Mouse (Mus musculus): ENCODE data around the gene Bmf.

- no peak for TF ChIP-seq CTCF (IDR thresholded peaks at IDR 0.05; ENCODE audit: extremely low read depth, insufficient read depth, low read length)
- no peak for TF ChIP-seq POLR2A (IDR thresholded peaks at IDR 0.05; ENCODE audit: extremely low read depth, insufficient read depth, low read length)
Observed at GRCm38 (mm10) chr2:118499135-118499961, 50.1 kb downstream of the Bmf start.
